Comparison of ENCODE assay signal across 1 mouse cellular context in the genomic region with DNA sequence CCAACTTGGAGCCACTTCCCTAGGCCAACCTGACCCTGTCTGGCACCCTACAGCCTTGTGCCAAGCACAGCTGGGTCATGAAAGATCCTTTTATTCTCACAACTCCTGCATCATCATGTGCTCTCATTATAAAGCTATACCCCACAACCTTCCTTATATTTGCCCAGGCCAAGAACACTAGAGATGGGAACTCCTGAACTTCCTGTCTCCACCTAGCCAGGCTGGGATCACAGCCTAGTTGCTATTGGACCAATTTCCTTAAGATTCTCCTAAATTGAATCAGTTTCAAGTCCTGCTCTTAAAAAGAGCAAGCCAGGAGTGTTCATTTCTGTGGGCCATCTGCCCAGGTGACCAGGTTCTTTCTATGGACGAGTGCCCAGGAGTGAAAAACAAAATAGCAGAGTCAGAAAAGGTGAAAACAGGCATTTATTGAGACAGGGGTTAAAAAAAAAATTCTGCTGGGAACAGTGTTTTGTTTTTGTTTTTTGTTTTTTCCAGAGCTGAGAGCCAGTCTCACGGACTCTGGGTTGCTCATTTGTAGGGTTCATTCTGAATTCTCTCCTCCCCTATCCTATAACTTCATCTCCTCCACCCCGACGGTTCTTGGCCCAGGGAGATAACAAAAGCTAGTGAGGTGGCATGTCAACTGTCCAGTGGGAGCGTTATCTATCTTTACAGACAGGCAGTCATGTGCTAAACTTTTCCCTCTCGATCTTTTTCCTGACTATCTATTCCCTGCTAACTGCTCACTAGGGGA.
A peak's percentile ranks its signal among the peaks of the same experiment; 100 is the strongest.
TF ChIP-seq lines count a peak whose summit lies in the region.

No protein-coding gene starts in this region.

TF ChIP-seq in MEL, 35 proteins besides CTCF, POLR2A, EP300 and RAD21 (continued from another document):
- TF ChIP-seq POLR2AphosphoS2 (IDR thresholded peaks at IDR 0.05; ENCODE audit: low read length) (peak; percentile 93), MEF2A (IDR thresholded peaks at IDR 0.05; ENCODE audit: extremely low read depth, insufficient replicate concordance, low read depth, low read length, poor library complexity, severe bottlenecking) (no peak), CHD1 (IDR thresholded peaks at IDR 0.05; ENCODE audit: low read depth, low read length) (peak; percentile 97), ZMIZ1 (IDR thresholded peaks at IDR 0.05; ENCODE audit: low read depth, low read length) (peak; percentile 20; the same call in 1 of the 2 replicates), POLR2AphosphoS5 (IDR thresholded peaks at IDR 0.05; ENCODE audit: borderline replicate concordance, low read depth, low read length) (no peak; the same call in 1 of the 2 replicates), USF1 (IDR thresholded peaks at IDR 0.05; ENCODE audit: low read depth, low read length) (peak; percentile 80), NRF1 (IDR thresholded peaks at IDR 0.05; ENCODE audit: insufficient read depth, low read depth, low read length, poor library complexity, severe bottlenecking) (no peak), E2F4 (IDR thresholded peaks at IDR 0.05; ENCODE audit: borderline replicate concordance, low read depth, low read length) (no peak), TBP (IDR thresholded peaks at IDR 0.05; ENCODE audit: low read depth, low read length) (peak; percentile 51), SMC3 (IDR thresholded peaks at IDR 0.05; ENCODE audit: low read depth, low read length) (no peak), ZKSCAN1 (IDR thresholded peaks at IDR 0.05; ENCODE audit: low read depth, low read length) (0 out of 2 replicates have a peak, but pooled peaks have one; percentile 13), GABPA (IDR thresholded peaks at IDR 0.05; ENCODE audit: low read depth, low read length) (no peak), RCOR1 (IDR thresholded peaks at IDR 0.05; ENCODE audit: low read depth, low read length) (peak; percentile 48; the same call in 1 of the 2 replicates), CHD2 (IDR thresholded peaks at IDR 0.05; ENCODE audit: low read length) (no peak), TAL1 (IDR thresholded peaks at IDR 0.05; ENCODE audit: low read length) (peak; percentile 88), SIN3A (IDR thresholded peaks at IDR 0.05; ENCODE audit: low read length) (peak; percentile 93), BHLHE40 (IDR thresholded peaks at IDR 0.05; ENCODE audit: borderline replicate concordance, low read depth, low read length) (peak; percentile 97), MYC (IDR thresholded peaks at IDR 0.05; ENCODE audit: low read depth, low read length) (peak; percentile 91), MAFK (IDR thresholded peaks at IDR 0.05; ENCODE audit: borderline replicate concordance, low read depth, low read length) (0 out of 2 replicates have a peak, but pooled peaks have one; percentile 16), UBTF (IDR thresholded peaks at IDR 0.05; ENCODE audit: borderline replicate concordance, insufficient read depth, low read depth, low read length) (no peak), USF2 (IDR thresholded peaks at IDR 0.05; ENCODE audit: borderline replicate concordance in 1 of 2, insufficient read depth in 1 of 2, low read depth in 1 of 2, low read length in 2 of 2) (0 out of 4 replicates have a peak, but pooled peaks of 1 of the 2 experiments have one; percentile 10), NELFE (IDR thresholded peaks at IDR 0.05; ENCODE audit: low read depth, low read length) (no peak; the same call in 1 of the 2 replicates), KAT2A (conservative IDR thresholded peaks at IDR 0.05; ENCODE audit: low read depth, low read length) (no peak), ETS1 (IDR thresholded peaks at IDR 0.05; ENCODE audit: low read depth, low read length) (peak; percentile 93), MYB (IDR thresholded peaks at IDR 0.05; ENCODE audit: low read depth, low read length) (peak; percentile 94), JUND (IDR thresholded peaks at IDR 0.05; ENCODE audit: low read depth, low read length) (0 out of 2 replicates have a peak, but pooled peaks have one; percentile 44), TCF12 (IDR thresholded peaks at IDR 0.05; ENCODE audit: low read depth, low read length) (peak; percentile 96), MAX (IDR thresholded peaks at IDR 0.05; ENCODE audit: low read length) (peak; percentile 84; the same call in 1 of the 2 replicates), MAZ (IDR thresholded peaks at IDR 0.05; ENCODE audit: low read depth, low read length) (no peak), GATA1 (IDR thresholded peaks at IDR 0.05; ENCODE audit: low read depth, low read length) (peak; percentile 98), MXI1 (IDR thresholded peaks at IDR 0.05; ENCODE audit: low read depth, low read length) (peak; percentile 94), ZC3H11A (IDR thresholded peaks at IDR 0.05; ENCODE audit: low read depth, low read length) (no peak), ZNF384 (IDR thresholded peaks at IDR 0.05; ENCODE audit: low read depth, low read length) (peak; percentile 52)
